Mouse (Mus musculus) adrenal gland, postnatal 14 days (tissue): ENCODE results near the gene Vps13d. TPM values are rescaled to one million over a fixed set of nuclear protein-coding genes. Genes with fewer than 3 reads are reported as not detected.
A peak's percentile ranks its signal among the peaks of the same experiment; 100 is the strongest.

Experiments used
- DNase-seq: peaks from one replicate; pipeline ENCODE4 v3.0.0; 2021; ENCODE audit warnings: mixed read lengths
- total RNA-seq: library from RNA; stranded (reverse); gene quantifications from 2 replicates; pipeline ENCODE4 v1.2.3, GENCODE M21; 2021

The Vps13d gene
- total RNA-seq, 1 experiment from 2014 or later = 52.2 TPM

- no peak for DNase-seq
Measured at GRCm38 (mm10) chr4:144977057-144977456, 217.7 kb downstream of the Vps13d start.

DNA sequence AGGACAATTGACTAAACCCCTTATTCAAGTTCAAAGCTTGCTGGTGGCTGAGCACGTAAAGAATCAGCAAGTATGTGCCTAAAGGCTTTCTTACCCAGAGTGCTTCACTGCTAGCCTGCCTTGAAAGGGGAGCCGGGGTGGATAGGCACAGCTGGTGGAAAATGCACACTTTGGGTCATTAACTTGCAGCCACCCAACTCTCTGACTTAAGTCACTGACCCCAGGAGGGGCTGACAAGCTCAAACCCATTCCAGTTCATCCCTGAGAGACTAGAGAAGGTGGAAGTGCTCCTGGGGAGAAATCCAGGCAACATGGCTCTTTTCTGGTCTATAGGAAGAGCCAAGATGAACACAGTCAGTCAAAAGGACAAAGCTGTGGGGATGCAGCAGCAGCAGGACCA is 219.3 kb downstream of the Vps13d start:
- no peak for DNase-seq

DNA sequence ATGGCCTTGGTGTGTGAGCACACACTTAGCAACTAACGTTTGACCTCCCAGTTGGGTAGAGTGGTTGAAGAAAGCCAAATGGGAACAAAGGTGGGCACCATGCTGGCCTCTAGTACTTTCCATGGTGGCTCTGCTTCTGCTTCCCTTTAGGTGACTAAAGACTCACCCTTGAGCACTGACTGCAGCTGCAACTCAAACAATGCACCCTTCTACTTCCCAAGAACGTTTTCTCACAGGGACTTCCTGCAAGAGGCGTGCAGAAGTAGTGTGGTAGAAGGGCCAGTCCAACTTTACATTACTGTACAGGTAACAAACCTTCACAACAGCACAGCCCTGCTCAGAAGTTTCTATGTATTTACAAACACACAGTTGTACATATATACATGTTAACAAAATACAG is 220.3 kb downstream of the Vps13d start:
- DNase-seq = no peak

- DNase-seq = peak; percentile 69
Measured at GRCm38 (mm10) chr4:144972948-144973720, 221.7 kb downstream of the Vps13d start.

- no peak for DNase-seq
Measured at GRCm38 (mm10) chr4:144971048-144971447, 223.8 kb downstream of the Vps13d start.

DNA sequence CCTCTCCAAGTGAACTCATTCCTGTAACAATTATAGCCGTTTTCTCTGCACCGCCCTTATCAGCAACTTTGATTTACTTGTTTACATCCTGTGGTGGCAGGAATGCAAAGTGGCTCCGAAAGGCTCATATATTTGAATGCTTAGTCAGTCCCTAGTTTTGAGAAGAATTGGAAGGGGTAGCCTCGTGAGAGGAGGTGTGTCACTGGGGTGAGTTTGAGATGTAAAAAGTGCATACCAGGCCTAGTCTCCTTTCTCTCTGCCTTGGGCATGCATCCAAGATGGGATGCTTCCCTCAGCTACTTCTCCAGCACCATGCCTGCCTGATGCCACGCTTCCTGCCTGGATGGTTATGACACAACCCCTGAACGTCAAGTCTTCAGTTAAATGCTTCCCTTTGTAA is 225.8 kb downstream of the Vps13d start:
- DNase-seq = no peak

- DNase-seq = no peak
Measured at GRCm38 (mm10) chr4:144968371-144968770, 226.4 kb downstream of the Vps13d start.

DNA sequence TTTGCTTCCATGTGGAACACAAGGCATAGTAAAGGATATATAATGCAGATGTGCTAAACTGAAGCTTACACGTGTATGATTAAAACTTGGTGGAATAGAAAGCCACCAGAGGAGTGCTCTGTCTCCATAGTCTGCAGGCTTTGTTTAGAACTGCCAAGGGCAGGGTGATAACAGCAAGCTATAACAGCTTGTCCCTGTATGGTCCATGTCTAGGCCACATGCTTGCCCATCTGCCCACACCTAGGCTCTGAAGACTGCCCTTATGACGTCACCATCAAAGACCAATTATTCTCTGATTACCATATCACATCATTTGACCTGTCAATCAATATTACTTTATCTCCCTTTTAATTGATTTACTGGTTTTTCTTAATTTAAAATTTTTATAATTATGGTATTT is 229.6 kb downstream of the Vps13d start:
- DNase-seq = no peak

DNA sequence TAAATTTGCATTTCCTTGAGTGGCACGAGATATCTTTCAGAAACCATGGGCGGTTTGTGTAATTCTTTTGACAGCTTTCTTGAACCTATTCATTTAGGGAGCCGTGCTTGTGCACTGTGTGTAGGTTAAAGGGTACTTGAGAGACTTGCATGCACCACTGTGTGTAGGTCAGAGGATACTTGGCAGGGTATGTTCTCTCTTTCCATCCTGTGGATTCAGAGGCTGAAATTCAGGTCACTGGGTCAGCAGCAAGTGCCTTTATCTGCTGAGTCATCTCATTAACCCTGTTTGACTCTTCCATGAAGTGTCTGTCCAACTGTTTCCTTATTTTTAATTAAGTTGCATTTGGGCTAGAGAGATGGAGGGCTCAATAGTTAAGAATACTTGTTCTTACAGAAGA is 233.1 kb downstream of the Vps13d start:
- no peak for DNase-seq

- DNase-seq = no peak
Measured at GRCm38 (mm10) chr4:144961232-144961631, 233.6 kb downstream of the Vps13d start.

DNA sequence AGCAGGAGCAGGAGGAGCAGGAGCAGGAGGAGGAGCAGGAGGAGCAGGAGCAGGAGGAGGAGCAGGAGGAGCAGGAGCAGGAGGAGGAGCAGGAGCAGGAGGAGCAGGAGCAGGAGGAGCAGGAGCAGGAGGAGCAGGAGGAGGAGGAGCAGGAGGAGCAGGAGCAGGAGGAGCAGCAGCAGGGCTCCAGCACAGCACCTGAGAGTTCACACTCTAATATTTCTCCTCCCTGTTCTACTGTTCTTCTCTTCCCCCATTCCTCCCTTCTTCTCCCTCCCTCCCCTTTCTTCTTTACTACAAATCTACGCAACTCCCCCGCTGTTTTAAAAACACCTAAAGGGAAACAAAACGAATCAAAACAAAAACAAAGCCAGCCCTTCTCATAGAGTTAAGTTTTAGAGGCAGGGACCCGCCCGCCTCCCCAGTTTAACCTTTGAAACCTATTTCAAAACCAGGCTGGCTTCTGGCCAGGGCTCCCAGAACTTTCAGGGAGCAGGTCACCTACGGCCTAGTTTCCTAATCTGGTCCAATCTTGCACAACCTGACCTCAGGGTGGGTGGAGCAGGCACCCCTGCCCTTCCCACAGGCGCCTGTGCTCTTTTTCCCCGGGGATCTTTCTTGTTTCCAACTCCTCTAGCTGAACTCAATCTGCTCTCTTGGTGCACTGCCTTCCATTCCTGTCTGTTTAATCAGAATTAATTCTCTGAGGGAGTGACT is 234.5 kb downstream of the Vps13d start:
- DNase-seq = peak; percentile 90

GRCm38 (mm10) chr4:144957721-144958120 is 237.1 kb downstream of the Vps13d start:
- DNase-seq = peak; percentile 57

- DNase-seq = peak; percentile 85
Measured at GRCm38 (mm10) chr4:144957186-144957585, 237.6 kb downstream of the Vps13d start.

DNA sequence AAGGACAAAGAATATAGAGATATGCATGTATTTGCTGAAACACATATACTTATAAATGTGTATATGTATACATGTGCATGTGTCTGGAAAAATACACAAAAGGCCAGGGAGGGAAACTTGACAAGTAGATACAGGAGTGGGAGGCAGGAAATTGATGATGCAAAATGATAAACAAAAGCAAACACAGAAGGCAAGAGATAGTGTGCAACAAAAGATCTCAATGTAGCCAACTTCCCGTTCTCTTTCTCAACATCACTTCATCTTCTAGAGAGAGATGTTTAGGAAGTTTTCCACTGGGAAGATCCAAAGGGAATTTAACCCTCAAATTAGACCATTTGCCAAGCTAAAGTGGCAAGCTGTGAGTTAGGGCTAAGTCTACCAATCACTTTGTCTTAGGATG is 238.5 kb downstream of the Vps13d start:
- no peak for DNase-seq

DNA sequence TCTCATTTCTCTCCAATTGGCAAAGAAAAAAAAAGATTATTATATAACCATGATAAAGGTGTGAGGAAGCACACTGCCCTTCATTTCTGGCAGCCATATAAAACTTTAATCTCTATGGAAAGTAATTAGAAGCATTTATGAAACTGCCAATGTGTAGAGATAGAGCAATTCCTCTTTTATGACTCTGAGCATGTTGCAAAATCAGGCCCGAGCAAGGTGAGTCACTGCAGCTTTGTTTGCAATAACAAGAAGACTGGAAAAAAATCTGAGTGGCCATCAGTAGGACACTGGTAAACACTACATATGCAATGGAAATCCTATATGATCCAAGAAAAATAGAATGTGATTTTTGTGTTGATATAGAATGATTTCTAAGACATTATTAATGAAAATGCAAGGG is 238.9 kb downstream of the Vps13d start:
- DNase-seq = peak; percentile 48

- DNase-seq = no peak
Measured at GRCm38 (mm10) chr4:144953421-144953820, 241.4 kb downstream of the Vps13d start.

DNA sequence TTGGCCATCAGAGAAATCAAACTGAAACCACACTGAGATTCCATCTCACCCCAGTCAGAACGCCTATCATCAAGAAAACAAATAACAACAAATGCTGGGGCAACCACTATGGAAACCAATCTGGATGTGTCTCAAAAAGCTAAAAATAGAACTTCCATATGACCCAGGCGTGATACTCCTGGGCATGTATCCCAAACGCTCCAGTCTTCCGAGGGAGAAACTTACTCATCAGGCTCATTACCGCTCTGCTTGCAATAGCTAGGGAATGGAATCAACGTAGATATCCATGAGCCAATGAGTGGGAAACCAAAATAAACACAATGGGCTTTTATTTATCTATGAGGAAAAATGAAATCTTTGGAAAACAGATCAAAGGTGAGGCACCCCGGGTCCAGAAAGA is 242.9 kb downstream of the Vps13d start:
- DNase-seq = no peak

DNA sequence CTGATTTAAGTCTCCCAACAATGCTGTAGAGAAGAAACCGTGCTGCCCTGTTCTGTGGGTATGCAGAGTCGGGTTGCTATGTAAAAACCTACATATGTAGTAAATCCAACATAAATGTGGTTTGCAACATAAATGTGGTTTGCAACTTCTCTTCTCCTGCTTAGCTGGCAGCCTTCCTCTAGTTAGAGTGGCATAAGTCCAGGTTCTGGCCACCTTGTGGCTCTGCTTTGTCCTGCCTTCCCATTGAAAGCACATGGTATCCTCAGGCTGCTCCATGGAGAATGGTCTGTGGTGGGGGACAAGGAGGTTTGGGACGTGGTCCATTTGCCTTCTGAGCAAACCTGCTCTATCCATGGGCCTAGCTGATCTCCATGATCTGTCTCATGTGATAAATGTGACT is 243.9 kb downstream of the Vps13d start:
- DNase-seq = no peak

DNA sequence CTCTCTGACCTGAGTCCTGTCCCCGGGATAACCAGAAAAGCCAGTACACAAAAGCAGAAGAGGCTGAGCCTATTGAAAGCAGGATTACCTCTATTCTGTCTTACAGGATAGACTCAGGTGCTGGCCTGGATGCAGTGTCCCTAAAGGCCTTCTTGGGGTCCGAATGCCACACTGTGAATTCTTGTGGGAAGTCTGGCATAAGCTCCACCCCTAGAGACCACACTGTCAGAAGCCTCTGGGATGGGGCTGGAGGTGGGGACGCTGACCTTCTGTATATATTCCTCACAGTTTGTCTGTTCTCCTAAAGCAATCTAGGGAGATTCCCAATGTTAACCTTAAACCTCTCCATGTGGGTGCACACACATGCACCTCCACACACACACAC is 244.5 kb downstream of the Vps13d start:
- no peak for DNase-seq

DNA sequence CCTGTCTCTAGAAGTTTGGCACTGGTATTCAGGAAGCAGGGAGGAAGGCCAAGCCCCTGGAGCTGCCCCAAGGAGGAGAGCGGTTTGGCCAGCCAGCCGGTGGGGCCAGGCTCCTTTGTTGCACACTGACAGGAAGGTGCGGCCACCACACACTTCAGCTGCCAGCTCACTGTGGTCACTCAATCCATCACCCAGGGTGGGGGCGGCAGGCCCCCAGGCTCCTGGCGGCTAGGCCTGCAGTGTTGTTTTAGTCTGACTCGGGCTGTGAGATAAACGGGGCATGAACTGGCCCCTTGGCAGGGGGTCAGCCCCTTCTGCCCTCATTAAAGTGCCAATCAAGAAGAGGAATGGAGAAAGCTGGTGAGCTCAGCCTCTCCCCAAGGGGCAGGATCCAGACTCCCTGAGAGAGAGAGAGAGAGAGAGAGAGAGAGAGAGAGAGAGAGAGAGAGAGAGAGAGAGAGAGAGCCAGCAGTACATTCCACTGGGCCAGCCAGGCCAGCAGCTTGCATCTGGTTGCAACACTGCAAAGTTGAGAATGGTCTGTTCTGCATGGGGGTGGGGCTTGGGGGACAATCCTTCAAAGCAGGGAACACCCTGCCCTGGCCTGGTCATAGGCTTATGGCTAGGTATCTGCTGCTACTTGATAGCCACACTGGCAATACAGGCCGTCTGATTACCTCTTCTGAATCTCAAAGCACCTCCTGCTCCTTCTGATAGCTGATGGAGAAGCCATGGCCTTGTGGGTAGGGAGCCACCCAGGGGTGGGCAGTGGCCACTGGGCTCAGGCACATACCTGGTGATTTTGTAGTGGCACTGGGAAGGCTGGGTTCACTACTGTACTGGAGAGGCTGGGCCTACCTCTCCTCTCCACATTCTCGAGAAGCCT is 245.1 kb downstream of the Vps13d start:
- peak; percentile 81 for DNase-seq

DNA sequence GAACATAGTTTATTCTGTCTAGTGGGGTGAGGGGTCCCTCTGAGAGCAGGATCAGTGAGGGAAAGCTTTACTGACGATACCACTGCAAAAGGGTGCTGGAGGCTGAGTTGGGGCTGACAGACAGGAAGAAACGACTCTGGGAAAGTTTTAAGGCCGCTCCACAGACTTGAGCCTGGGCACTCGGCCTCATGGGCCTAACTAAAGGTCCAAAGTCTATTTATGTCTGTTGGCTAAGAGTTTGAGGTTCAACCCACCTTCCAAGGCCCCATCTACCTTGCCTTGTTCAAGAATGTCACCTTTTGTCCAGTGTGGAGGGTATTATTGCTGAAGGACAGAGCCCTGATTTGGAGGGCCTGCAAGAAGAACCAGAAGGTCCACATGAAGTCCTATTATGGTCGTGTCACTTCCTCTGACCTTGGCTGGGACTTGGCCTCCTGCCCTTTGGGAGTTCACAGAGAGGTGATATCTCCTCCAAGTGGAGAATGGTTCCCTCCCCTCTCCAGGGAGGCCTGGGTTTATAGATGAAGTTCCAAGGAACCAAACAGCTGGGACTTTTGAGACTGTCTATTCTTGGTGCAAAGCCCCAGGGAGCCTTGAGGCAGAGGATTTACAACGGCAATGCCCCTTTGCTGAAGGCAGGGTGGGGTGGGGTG is 246.9 kb downstream of the Vps13d start:
- DNase-seq = peak; percentile 92

DNA sequence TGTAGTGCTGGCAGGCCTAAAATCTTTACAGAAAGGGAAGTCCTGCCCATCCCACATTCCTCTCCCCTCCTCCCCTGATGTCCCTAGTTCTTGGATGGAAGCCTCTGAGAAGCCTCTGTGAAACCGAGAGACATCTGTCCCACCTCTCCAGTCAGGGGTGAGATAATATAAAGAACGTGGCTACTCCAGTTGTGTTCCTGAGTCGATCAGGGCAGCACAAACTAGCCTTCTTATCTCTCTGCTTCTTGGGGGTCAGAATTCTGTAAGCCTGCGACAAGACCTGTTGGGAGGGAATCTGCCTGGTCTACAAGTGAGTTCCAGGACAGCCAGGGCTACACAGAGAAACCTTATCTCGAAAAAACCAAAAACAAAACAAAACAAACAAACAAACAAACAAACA is 251.5 kb downstream of the Vps13d start:
- no peak for DNase-seq
